Mouse (Mus musculus): ENCODE results near the gene Gse1.

DNA sequence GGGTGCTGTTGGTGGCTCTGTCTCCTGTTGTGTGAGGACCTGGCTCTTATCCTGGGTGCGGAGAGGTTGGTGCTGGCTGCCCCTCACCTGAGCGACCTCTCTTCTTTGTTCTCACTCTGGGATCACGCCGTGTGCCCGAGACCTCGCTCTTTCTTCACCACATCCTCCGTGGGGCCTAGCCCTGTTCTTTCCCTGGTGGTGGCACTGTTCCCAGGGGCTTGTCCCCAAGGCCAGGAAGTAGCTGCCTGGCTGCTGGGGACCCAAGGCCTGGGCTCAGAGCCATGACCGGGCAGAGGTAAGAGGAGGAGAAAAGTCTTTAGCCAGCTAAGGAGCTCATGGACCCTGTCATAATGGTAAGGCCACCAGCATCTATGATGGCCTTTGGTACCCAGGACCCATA is 25.4 kb downstream of the Gse1 start:
- TF ChIP-seq CTCF (conservative IDR thresholded peaks at IDR 0.05; ENCODE audit: insufficient read depth, insufficient read length, low read depth, low read length) (no peak), POLR2A (IDR thresholded peaks at IDR 0.05; ENCODE audit: low read depth, low read length) (no peak)

All from kidney, adult 2 months (tissue).